Mouse (Mus musculus) layer of hippocampus, adult 2 months (tissue): ENCODE data around the gene Clasp2. TPM values are rescaled to one million over a fixed set of nuclear protein-coding genes. Genes with fewer than 3 reads are reported as not detected.
"Not testable (repeated sequence)": the region's sequence is repeated elsewhere in the genome, so short reads cannot be mapped to it uniquely, and the experiment has no call there.

Experiments
- DNase-seq, 2 experiments: peaks; one replicate each; pipeline ENCODE4 v3.0.0; 2022; ENCODE audit warnings: low spot score in 2 of 2
- H3K27ac ChIP-seq: fragments of 200-600 bp; 2 replicates; pipeline ENCODE4 v1.8.1; 2022
- H3K4me3 ChIP-seq: fragments of 200-600 bp; 2 replicates; pipeline ENCODE4 v1.8.1; 2022; ENCODE audit warnings: mild to moderate bottlenecking
- CTCF ChIP-seq: fragments of 200-600 bp; conservative IDR thresholded peaks from 2 replicates; pipeline ENCODE4 v1.8.1; 2022; ENCODE audit warnings: antibody characterized with exemption, mild to moderate bottlenecking, moderate library complexity
- long read RNA-seq, 2 experiments: library from polyadenylated mRNA; stranded (forward); transcript quantifications; one replicate each; pipeline ENCODE4 v2.0.0; 2021; ENCODE audit warnings: borderline mapping rate in 2 of 2
- total RNA-seq, 2 experiments: library from RNA; stranded (reverse); gene quantifications; 2 replicates each; pipeline ENCODE4 v1.2.3; 2021

The Clasp2 gene
- 100 to 1,000 TPM; 199 to 202 TPM for total RNA-seq
- long read RNA-seq, experiment 1, partial matches to known transcripts = 7 of 19 reads
- long read RNA-seq, experiment 1, other reads (novel, unspliced or antisense) = 11 of 19 reads
- long read RNA-seq, experiment 2, partial matches to known transcripts = 11 of 17 reads
- long read RNA-seq, experiment 2, other reads (novel, unspliced or antisense) = 5 of 17 reads

DNA sequence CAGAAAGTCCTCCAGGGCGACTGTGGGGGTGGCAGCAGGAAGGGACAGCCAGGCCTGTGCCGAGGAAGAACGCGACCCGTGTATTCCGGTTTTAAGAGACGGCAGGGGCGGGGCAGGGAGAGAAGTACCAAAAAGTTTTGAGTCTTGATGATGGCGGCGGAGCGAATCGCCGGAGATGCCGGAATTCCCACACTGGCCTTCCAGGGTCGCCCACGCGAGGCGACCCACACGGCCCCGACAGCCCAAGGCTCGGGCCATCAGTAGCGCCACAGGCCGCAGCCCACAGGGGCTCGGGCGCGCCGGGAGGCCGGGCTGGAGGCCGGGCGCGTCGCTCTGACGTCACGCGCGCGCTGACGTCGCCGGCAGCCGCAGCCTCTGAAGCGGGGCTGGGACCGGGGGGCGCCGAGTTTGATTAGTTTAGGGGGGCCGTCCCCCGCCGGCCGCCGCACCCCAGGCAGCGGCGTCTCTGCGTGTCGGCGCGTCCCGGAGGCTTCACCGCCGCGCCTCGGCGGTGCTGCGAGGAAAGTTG, at the start of gene Clasp2:
Gene Clasp2, plus strand, starts transcription at position 366 of the 529 bp plus-strand sequence.
- Histone ChIP-seq H3K4me3 (peak within 1 kb of the TSS; percentile 90), H3K27ac (peak within 1 kb of the TSS; percentile 91)
- peak; percentile 61 to 74 for DNase-seq
- TF ChIP-seq CTCF = no peak

DNA sequence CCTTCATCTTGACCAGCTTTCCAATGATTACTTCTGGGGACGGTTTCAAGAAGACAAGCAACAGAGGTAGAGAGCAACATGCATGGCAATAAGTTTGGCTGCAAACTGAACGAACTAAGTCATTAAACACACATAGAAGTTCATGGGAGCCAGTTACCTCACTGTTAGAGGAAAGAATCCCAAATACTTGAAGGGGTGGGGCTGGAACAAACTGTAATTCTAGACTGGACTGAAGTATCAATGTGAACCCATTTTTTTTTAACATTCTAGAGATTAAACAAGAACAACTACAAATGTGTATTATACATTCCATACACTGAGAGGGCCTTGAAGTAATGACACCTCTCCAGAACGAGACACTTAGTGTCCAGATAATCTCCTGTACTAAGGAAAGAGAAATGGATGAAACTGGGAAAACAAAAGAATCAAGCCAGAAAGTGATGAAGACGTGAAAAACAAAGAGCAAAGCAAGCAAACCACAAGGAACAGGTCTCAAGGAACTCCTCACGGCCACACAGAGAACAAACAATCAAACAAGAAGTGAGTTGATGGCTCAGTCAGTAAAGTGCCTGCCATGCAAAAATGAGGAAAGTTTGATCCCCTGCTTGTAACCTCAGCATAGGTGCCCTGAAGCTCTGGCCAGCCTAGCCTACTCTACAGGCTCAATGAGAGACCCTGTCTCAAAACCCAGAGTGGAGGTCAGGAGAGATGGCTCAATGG, 39.7 kb upstream of the Clasp2 start:
- DNase-seq = no peak
- Histone ChIP-seq H3K4me3 (no peak overlapping the region), H3K27ac (no peak overlapping the region)
- no peak for TF ChIP-seq CTCF

GRCm38 (mm10) chr9:113706108-113706507, 35.2 kb upstream of the Clasp2 start:
- TF ChIP-seq CTCF = no peak
- DNase-seq = no peak
- Histone ChIP-seq H3K27ac (no peak overlapping the region), H3K4me3 (no peak overlapping the region; the same call in 1 of the 2 replicates)

DNA sequence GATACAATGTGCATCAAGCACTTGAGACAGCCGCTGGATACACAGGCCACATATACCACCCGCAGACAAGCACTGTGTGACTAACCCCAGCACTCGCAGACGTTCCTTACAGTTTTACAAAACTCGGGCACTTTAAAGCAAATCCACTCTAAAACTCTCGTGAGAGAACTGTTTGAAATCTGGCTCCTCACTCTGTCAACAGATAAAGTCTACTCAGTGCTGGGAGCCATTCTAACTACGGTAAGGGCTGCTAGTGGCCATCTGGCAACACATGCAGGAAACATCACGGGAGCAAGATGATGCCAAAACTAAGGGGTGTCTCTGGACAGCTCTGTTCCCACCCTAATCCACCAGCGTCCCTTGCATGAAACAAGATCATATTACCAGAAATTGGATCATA, 34.4 kb upstream of the Clasp2 start:
- TF ChIP-seq CTCF = no peak
- Histone ChIP-seq H3K27ac (no peak overlapping the region), H3K4me3 (peak overlapping the region; percentile 86)
- DNase-seq = no peak

DNA sequence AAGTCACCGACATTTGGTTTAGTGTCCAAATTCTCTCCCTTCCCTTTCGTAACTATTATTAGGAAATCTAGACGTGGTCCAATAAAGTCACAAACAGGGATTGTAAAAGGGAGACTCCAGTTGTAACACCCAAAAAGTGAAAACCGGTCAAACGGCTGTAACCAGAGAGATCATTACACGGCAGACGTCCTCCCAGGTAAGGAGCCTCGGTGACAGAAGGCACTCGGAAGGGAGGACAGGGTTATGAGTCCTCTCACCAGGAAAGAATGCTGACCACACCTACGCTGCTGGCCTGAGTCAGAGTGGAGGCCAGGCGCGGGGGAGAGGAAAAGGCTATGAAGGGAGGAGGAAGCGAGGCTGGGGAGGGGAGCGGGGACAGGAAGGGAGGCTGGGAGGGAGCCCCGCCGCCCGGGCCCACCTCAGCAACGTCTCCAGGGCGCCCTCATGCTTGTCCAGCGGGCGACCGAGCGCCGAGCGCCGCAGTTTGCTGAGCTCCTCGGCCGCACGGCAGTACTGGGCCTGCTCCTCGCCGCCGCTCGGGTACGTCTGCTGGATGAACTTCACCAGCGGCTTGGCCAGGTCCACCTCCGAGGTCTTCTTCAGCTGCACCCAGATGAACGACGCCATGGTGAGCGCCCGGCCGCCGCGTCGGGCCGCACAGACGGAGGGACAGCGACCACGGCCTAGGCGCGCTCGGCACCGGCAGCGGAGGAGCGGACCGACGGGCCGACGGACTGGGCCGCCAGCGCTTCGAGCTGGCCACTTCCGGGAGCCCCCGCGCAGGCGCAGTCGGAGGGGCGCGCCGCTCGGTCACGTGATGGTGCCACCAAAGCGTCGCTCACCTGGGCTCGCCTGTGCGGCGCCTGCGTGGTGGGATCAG, 33.6 kb upstream of the Clasp2 start, which contains the start of gene Pdcd6ip:
Gene Pdcd6ip, minus strand, starts transcription at position 779 of the 880 bp plus-strand sequence.
- Histone ChIP-seq H3K4me3 (peak within 1 kb of the TSS; percentile 86), H3K27ac (peak within 1 kb of the TSS; percentile 93)
- TF ChIP-seq CTCF = no peak
- peak; percentile 91 to 93 for DNase-seq

DNA sequence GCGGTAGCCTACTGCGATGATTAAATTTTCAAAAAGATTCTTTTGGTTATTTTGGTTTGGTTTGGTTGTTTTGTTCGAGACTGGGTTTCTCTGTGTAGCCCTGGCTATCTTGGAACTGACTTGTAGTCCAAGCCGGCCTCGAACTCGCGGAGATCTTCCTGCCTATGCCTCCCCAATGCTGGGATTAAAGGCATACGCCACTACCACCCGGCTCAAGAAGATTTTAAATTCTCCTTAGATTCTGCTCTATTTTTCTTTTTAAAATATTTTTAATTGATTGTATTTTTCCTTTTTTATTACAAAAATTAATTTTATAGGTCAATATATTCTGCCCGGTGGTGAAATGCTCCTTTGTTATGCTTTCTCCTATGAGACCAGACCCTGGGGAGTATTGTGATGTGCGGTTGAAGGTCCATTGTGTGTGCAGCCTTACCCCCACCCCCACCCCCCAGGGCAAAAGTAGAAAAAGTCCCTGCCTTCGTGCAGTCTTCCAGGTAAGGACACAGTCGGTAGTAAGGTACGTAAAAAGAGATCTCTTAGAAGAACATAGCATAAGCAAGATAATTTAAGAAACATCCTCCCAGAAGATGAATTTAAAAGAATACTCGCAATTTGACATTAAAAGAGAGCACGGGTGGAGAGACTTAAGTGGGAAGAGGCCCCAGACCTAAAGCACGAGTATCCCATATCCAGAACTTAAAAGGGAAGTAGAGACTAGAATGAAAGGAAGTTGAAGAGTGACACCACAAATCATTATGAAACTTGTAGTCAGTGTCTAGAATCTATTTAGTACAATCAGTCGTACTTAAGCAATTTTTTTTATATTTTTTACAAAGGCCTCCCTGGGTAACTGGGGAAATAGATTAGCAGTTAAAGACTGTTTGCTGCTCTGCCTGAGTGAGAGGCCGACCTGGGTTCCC, 32.7 kb upstream of the Clasp2 start:
- H3K27ac ChIP-seq = peak overlapping the region; percentile 93
- no peak for DNase-seq
- peak overlapping the region; percentile 86 for H3K4me3 ChIP-seq
- TF ChIP-seq CTCF = no peak

GRCm38 (mm10) chr9:113710871-113711270, 30.4 kb upstream of the Clasp2 start:
- Histone ChIP-seq H3K4me3 (no peak overlapping the region), H3K27ac (no peak overlapping the region)
- DNase-seq = no peak
- no peak for TF ChIP-seq CTCF

DNA sequence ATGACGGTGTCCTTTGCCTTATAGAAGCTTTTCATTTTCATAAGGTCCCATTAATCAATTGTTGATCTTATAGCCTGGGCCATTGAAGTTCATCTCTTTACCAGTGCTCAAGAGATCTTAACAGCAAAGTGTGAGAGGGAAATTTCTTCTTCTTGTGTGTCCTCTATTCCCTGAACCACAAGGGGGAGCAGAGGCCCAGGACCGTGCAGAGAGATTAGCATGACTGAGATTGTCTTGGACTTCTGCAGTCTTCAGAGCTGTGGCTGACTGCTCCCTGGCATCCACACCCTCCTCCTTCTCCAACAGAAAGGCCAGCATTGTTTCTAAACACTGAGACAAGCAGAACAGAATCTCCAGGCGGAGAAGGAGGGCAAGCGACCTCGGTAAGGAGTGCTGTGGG, 22.2 kb upstream of the Clasp2 start:
- peak; percentile 83 for TF ChIP-seq CTCF
- Histone ChIP-seq H3K27ac (peak overlapping the region; percentile 15), H3K4me3 (no peak overlapping the region)
- DNase-seq = no peak

DNA sequence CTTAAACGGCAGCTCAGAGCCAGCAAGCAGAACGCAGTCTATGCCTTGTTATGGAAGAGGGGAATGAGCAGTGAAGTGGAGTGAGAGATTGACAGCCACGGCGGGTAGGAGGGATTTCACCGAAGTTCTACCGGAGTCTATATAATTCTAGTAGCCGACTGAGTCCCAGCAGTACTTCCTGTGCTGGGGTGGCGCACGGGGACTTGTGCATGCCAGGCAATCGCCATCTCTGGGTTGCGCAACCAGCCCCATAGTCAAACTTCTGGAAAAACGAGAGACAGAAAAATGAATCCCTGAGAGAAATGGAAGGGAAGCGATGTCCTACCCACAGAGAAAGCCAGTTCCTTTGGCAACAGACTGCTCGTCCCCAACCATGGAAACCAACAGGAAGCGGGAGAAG, 16.6 kb upstream of the Clasp2 start:
- DNase-seq = no peak
- no peak for TF ChIP-seq CTCF
- H3K4me3 ChIP-seq = no peak overlapping the region
- H3K27ac ChIP-seq = no peak overlapping the region

GRCm38 (mm10) chr9:113725609-113726008, 15.7 kb upstream of the Clasp2 start:
- not testable (repeated sequence) for H3K27ac ChIP-seq, H3K4me3 ChIP-seq, DNase-seq

GRCm38 (mm10) chr9:113726131-113726530, 15.1 kb upstream of the Clasp2 start:
- no peak for TF ChIP-seq CTCF
- DNase-seq = no peak
- Histone ChIP-seq H3K27ac (no peak overlapping the region), H3K4me3 (no peak overlapping the region)
